Mouse (Mus musculus): ENCODE measurements at regions not wholly inside any gene's neighbourhood (a gene's known extent, or its start where the extent isn't known, plus 50 kb on each side); places are given as distances from the start of the nearest gene placed in this dataset.
A peak's percentile ranks its signal among the peaks of the same experiment; 100 is the strongest.

GRCm38 (mm10) chr4:140385226-140385625 lies 138.6 kb upstream of the Igsf21 start:
- no peak overlapping the region for H3K4me3 ChIP-seq
- no peak for DNase-seq (ENCODE audit: low spot score in 2 of 2)
- TF ChIP-seq CTCF (conservative IDR thresholded peaks at IDR 0.05), result no peak
- H3K27ac ChIP-seq, result no peak overlapping the region

- no peak overlapping the region for H3K4me3 ChIP-seq
- no peak for TF ChIP-seq CTCF (conservative IDR thresholded peaks at IDR 0.05)
- H3K27ac ChIP-seq, result no peak overlapping the region
- DNase-seq (ENCODE audit: low spot score in 2 of 2), result no peak
Measured at GRCm38 (mm10) chr4:140383596-140383995, 137.0 kb upstream of the Igsf21 start.

GRCm38 (mm10) chr4:140380733-140381132 lies 134.1 kb upstream of the Igsf21 start:
- no peak overlapping the region for H3K27ac ChIP-seq
- no peak for DNase-seq (ENCODE audit: low spot score in 2 of 2)
- no peak overlapping the region for H3K4me3 ChIP-seq
- peak; percentile 37 for TF ChIP-seq CTCF (conservative IDR thresholded peaks at IDR 0.05)

- TF ChIP-seq CTCF (conservative IDR thresholded peaks at IDR 0.05), result no peak
- no peak for DNase-seq (ENCODE audit: low spot score in 2 of 2)
- Histone ChIP-seq H3K27ac (no peak overlapping the region), H3K4me3 (no peak overlapping the region)
Measured at GRCm38 (mm10) chr4:140377941-140378340, 131.4 kb upstream of the Igsf21 start.

- H3K4me3 ChIP-seq, result no peak overlapping the region
- no peak overlapping the region for H3K27ac ChIP-seq
- peak; percentile 59 for TF ChIP-seq CTCF (conservative IDR thresholded peaks at IDR 0.05)
- DNase-seq (ENCODE audit: low spot score in 2 of 2), result no peak
Measured at GRCm38 (mm10) chr4:140372586-140373325, 126.2 kb upstream of the Igsf21 start.

- TF ChIP-seq CTCF (conservative IDR thresholded peaks at IDR 0.05), result no peak
- Histone ChIP-seq H3K27ac (no peak overlapping the region), H3K4me3 (no peak overlapping the region)
- DNase-seq (ENCODE audit: low spot score in 2 of 2), result peak; percentile 63 to 71
Measured at GRCm38 (mm10) chr4:140371426-140372213, 125.0 kb upstream of the Igsf21 start.

DNA sequence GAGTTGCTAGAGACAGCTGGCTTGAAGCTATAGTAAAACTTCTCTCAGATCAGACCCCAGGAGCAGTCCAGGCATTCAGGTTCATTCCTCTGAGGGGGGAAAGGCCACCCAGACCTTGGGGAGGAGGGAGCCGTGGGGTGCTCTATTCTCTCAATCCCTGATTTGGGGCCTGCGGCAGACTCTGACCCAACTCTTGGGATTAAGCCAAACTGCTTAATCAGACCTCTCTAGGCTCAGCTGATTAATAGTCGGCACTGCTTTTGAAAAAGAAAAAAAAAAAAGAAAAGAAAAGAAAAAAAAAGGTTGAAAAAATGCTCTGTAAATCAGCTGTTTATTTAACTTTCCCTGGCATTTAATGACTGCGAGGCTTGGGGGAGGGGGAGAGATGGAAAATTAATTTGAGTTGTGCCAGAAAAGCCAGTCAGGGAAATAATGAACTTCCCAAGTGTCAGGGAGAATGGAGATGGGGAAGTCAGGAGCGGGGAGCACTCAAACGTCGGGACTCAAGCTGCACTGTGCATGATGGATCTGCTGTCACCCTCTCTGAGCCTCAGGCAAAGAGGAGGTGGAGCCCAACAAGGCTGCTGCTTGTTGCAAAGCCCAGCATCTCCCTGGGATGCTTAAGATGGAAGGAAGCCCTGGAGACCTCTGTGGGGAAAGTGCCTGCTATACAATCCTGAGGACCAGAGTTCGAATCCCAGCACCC lies 120.5 kb upstream of the Igsf21 start:
- no peak overlapping the region for H3K27ac ChIP-seq
- TF ChIP-seq CTCF (conservative IDR thresholded peaks at IDR 0.05), result no peak
- H3K4me3 ChIP-seq, result no peak overlapping the region
- DNase-seq (ENCODE audit: low spot score in 2 of 2), result no peak

DNA sequence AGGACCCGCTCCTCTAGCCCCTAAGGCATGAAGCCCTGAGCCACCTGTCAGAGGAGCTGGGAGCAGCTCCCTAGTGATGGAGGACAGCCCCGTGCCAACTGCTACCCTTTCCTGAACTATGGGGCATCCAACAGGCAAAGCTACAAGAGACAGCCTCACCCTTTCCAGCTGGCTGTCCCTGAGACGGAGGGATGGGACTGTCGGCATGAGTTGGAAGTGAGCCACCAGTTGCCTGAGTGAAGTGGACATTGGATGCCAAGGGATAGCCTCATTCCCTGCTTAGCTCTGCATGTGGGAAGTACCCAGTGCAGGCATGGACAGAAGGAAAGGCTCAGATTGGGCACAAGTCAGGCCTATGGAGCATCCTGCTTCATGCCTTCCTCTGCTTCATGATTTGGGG lies 112.3 kb upstream of the Igsf21 start:
- Histone ChIP-seq H3K4me3 (no peak overlapping the region), H3K27ac (no peak overlapping the region)
- DNase-seq (ENCODE audit: low spot score in 2 of 2), result no peak
- TF ChIP-seq CTCF (conservative IDR thresholded peaks at IDR 0.05), result no peak

- no peak overlapping the region for H3K27ac ChIP-seq
- DNase-seq (ENCODE audit: low spot score in 2 of 2), result peak in 1 of 2 experiments; percentile 53
- no peak overlapping the region for H3K4me3 ChIP-seq
- TF ChIP-seq CTCF (conservative IDR thresholded peaks at IDR 0.05), result no peak
Measured at GRCm38 (mm10) chr4:140358103-140358502, 111.5 kb upstream of the Igsf21 start.

DNA sequence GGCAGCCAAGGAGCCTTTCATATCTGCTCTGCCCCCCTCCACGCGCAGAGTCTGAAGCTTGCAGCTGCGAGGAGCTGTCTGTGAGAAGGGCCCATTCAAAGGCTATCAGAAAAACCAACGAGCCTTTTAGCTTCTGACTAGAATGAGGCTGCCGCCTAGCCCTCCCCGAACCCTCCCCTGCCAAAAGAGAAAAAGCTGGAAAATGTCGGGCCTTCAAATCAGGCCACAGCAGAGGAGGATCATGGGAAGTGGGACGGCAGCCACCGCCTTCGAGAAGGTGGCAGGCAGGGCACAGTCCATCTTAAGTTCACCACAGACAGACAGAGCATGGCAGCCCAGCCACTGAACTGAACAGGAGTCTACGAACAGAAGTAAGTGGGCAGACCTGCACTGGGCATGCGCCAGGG lies 108.6 kb upstream of the Igsf21 start:
- DNase-seq (ENCODE audit: low spot score in 2 of 2), result peak in 1 of 2 experiments; percentile 36
- Histone ChIP-seq H3K27ac (0 out of 2 replicates have a peak overlapping the region, but pooled peaks have one; percentile 18), H3K4me3 (no peak overlapping the region)
- TF ChIP-seq CTCF (conservative IDR thresholded peaks at IDR 0.05), result no peak

DNA sequence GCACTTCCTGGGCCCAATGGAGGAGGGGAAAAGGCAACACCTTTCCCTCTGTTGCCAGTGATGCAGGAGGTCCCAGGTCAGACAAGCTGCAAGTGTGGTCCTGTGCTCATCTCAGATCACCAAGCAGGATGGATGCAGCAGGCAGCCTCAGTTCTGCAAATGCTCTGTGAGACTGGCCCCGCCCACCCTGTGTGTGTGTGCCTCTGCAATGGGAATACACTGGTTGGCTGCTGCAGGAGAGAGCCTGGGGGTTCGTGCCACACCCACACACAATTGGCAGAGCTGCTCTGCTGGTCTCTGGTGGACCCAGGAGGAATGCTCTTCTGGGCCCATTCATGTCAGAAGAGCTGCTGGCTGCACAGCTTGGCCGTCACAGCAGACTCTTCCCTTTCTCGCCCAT lies 102.2 kb upstream of the Igsf21 start:
- DNase-seq (ENCODE audit: low spot score in 2 of 2), result no peak
- Histone ChIP-seq H3K27ac (no peak overlapping the region), H3K4me3 (no peak overlapping the region)
- TF ChIP-seq CTCF (conservative IDR thresholded peaks at IDR 0.05), result no peak

- no peak overlapping the region for H3K27ac ChIP-seq
- DNase-seq (ENCODE audit: low spot score in 2 of 2), result no peak
- H3K4me3 ChIP-seq, result no peak overlapping the region
- no peak for TF ChIP-seq CTCF (conservative IDR thresholded peaks at IDR 0.05)
Measured at GRCm38 (mm10) chr4:140330138-140330537, 83.6 kb upstream of the Igsf21 start.
